Comparison of ENCODE assay signal across 8 mouse cellular contexts in genomic region chr11:72961072-72961980, GRCm38 (mm10). TPM values are rescaled to one million over a fixed set of nuclear protein-coding genes. Genes with fewer than 3 reads are reported as not detected.
A peak's percentile ranks its signal among the peaks of the same experiment; 100 is the strongest.
DNase-seq lines count a peak whose midpoint lies in the region; ATAC-seq and TF ChIP-seq lines count a peak whose summit lies in the region.

Atp2a3 (plus strand) TSS chr11:72961169.

- no peaks in the 10 kb centered on the region for H3K27me3 ChIP-seq in heart, adult 2 months (ENCODE audit: control insufficient read depth, insufficient read depth, low read length)
- H3K27me3 ChIP-seq in kidney, embryonic 16.5 days (ENCODE audit: insufficient read depth, low read length): peaks cover 30% of the 10 kb centered on the region

- peak; percentile 86 for ATAC-seq in CD4-positive, CD25-positive, alpha-beta regulatory T cell, adult 4 months
- 0 out of 2 replicates have a peak, but pooled peaks have one; percentile 24 for ATAC-seq in kidney, embryonic 16.5 days (ENCODE audit: low FRiP score, low TSS enrichment)

- H3K36me3 ChIP-seq in heart, adult 2 months (ENCODE audit: control insufficient read depth, insufficient read depth, low read length): no peaks in the 10 kb centered on the region
- H3K36me3 ChIP-seq in kidney, embryonic 16.5 days (ENCODE audit: insufficient read depth, low read length): no peaks in the 10 kb centered on the region

- peak within 1 kb of the TSS; percentile 29; the same call in 1 of the 2 replicates for H3K27ac ChIP-seq in heart, adult 2 months
- no peak within 1 kb of the TSS for H3K27ac ChIP-seq in kidney, embryonic 16.5 days (ENCODE audit: low read length)

- no peaks in the 10 kb centered on the region for H3K4me1 ChIP-seq in heart, adult 2 months (ENCODE audit: control insufficient read depth, insufficient read depth, low read length)
- peaks cover 35% of the 10 kb centered on the region for H3K4me1 ChIP-seq in kidney, embryonic 16.5 days (ENCODE audit: insufficient read depth, low read length)

- no peaks in the 10 kb centered on the region for H3K79me2 ChIP-seq in heart, adult 2 months (replicated peaks; ENCODE audit: control insufficient read depth, insufficient read depth, low read length)

- H3K9me3 ChIP-seq in kidney, embryonic 16.5 days (ENCODE audit: low read length): no peaks in the 10 kb centered on the region

- WGBS in heart, adult 2 months: 5% methylated on average over 69 of the region's 70 CpGs
- 4% methylated on average over 67 of the region's 70 CpGs for WGBS in kidney, embryonic 16.5 days

- TF ChIP-seq EP300 in heart, adult 2 months (IDR thresholded peaks at IDR 0.05; ENCODE audit: insufficient read depth, low read depth, low read length): no peak

- H3K9ac ChIP-seq in heart, adult 2 months (ENCODE audit: low read depth, low read length): peak within 1 kb of the TSS; percentile 58
- H3K9ac ChIP-seq in kidney, embryonic 16.5 days (replicated peaks; ENCODE audit: low read length): peak within 1 kb of the TSS; percentile 14; the same call in 1 of the 2 replicates

- TF ChIP-seq POLR2A in heart, adult 2 months (IDR thresholded peaks at IDR 0.05; ENCODE audit: insufficient read depth, low read depth, low read length): 0 out of 2 replicates have a peak, but pooled peaks have one; percentile 19

- no peak for TF ChIP-seq CTCF in heart, adult 2 months (IDR thresholded peaks at IDR 0.05)

- intact Hi-C loops in heart, adult 2 months (cut with DNase I): no loop called here

- peak within 1 kb of the TSS; percentile 50 for H3K4me3 ChIP-seq in heart, adult 2 months
- peak within 1 kb of the TSS; percentile 44 for H3K4me3 ChIP-seq in kidney, embryonic 16.5 days (ENCODE audit: low read length)

- no peak for DNase-seq in adrenal gland, postnatal 4 days (ENCODE audit: low spot score in 2 of 2)
- DNase-seq in heart, adult 2 months: peak; percentile 67 to 78
- DNase-seq in lung, postnatal 4 days: peak; percentile 76 to 86
- DNase-seq in spleen, postnatal 10 days (ENCODE audit: low spot score in 2 of 2): peak; percentile 54 to 80
- DNase-seq in left cerebral cortex, adult 18-20 months (ENCODE audit: low spot score in 2 of 2): no peak
- no peak for DNase-seq in embryo, embryonic 10.5 days (ENCODE audit: low spot score)

- peak within 1 kb of the TSS; percentile 65 for H3K4me2 ChIP-seq in kidney, embryonic 16.5 days (replicated peaks; ENCODE audit: low read depth, low read length)

RNA-seq across cellular contexts. Expression of gene Atp2a3, which starts in this region (rescaled TPM):
- polyA plus RNA-seq in CD4-positive, CD25-positive, alpha-beta regulatory T cell, adult 4 months (2017; shearing (Covaris generic)): 10 to 100 TPM; 57.5 to 89.4 TPM
- 10 to 100 TPM; 16.6 to 18.3 TPM for total RNA-seq in adrenal gland, postnatal 4 days (2021)
- 10 to 100 TPM; 10.9 to 14.5 TPM for total RNA-seq in heart, adult 2 months (2021)
- 15.9 and 17.3 TPM in 2 replicates for polyA plus RNA-seq in heart, adult 2 months (2012; rRNA removed)
- polyA plus RNA-seq in kidney, embryonic 16.5 days (2015; fragmentation: Nextera tagmentation; extraction: Ambion mirVana): 5.4 and 5.9 TPM in 2 replicates
- total RNA-seq in left cerebral cortex, adult 18-20 months (2021): 1 to 10 TPM; 6.6 to 8.5 TPM

Comparison
In these comparisons a context has a peak if more than half of its experiments do, and no peak if none do; other contexts are left out.
1. DNase-seq: peak in heart, adult 2 months (2 of 2), lung, postnatal 4 days (2 of 2) and spleen, postnatal 10 days (2 of 2); none in adrenal gland, postnatal 4 days (0 of 2), left cerebral cortex, adult 18-20 months (0 of 2) and embryo, embryonic 10.5 days (single experiment).